Mouse (Mus musculus) lung, postnatal 14 days (tissue): ENCODE data around the gene Dchs1.
"Not testable (repeated sequence)": the region's sequence is repeated elsewhere in the genome, so short reads cannot be mapped to it uniquely, and the experiment has no call there.

Experiments
- DNase-seq: peaks from one replicate; pipeline ENCODE4 v3.0.0; 2021

The Dchs1 gene

GRCm38 (mm10) chr7:105778553-105779265, 8.7 kb downstream of the Dchs1 start:
- peak; percentile 59 for DNase-seq

- peak; percentile 32 for DNase-seq
These were observed 9.5 kb downstream of the Dchs1 start for GRCm38 (mm10) chr7:105777797-105778552.

- no peak for DNase-seq
These were observed 10.1 kb downstream of the Dchs1 start for GRCm38 (mm10) chr7:105777316-105777715.

GRCm38 (mm10) chr7:105776026-105776425, 11.4 kb downstream of the Dchs1 start:
- DNase-seq: no peak

- DNase-seq: no peak
These were observed 12.8 kb downstream of the Dchs1 start for GRCm38 (mm10) chr7:105774661-105775060.

GRCm38 (mm10) chr7:105773041-105773440, 14.4 kb downstream of the Dchs1 start:
- no peak for DNase-seq

- no peak for DNase-seq
These were observed 15.1 kb downstream of the Dchs1 start for GRCm38 (mm10) chr7:105772331-105772730.

- no peak for DNase-seq
These were observed 17.5 kb downstream of the Dchs1 start for GRCm38 (mm10) chr7:105769959-105770358.

GRCm38 (mm10) chr7:105767729-105768165, 19.7 kb downstream of the Dchs1 start:
- no peak for DNase-seq

- DNase-seq: no peak
These were observed 23.1 kb downstream of the Dchs1 start for GRCm38 (mm10) chr7:105764331-105764730.

- DNase-seq: no peak
These were observed 24.8 kb downstream of the Dchs1 start for GRCm38 (mm10) chr7:105762517-105763270.

- no peak for DNase-seq
These were observed 25.5 kb downstream of the Dchs1 start for GRCm38 (mm10) chr7:105761813-105762484.

GRCm38 (mm10) chr7:105753281-105753680, 34.2 kb downstream of the Dchs1 start:
- no peak for DNase-seq

GRCm38 (mm10) chr7:105752716-105753115, 34.7 kb downstream of the Dchs1 start:
- DNase-seq: no peak

- DNase-seq: peak; percentile 92
These were observed 35.7 kb downstream of the Dchs1 start, which contains the start of gene Tpp1 for GRCm38 (mm10) chr7:105751491-105752433. Tpp1 (minus strand) TSS chr7:105752235.

GRCm38 (mm10) chr7:105747776-105748175, 39.7 kb downstream of the Dchs1 start:
- no peak for DNase-seq

GRCm38 (mm10) chr7:105743926-105744590, 43.4 kb downstream of the Dchs1 start, which contains the start of gene Taf10:
Taf10 (minus strand) TSS chr7:105744361.
- DNase-seq: peak; percentile 88

- DNase-seq: not testable (repeated sequence)
These were observed 44.1 kb downstream of the Dchs1 start for GRCm38 (mm10) chr7:105743246-105743925.

GRCm38 (mm10) chr7:105742539-105743215, 44.8 kb downstream of the Dchs1 start:
- DNase-seq: not testable (repeated sequence)

GRCm38 (mm10) chr7:105741978-105742377, 45.5 kb downstream of the Dchs1 start:
- no peak for DNase-seq
